Mouse (Mus musculus): Measurements from ENCODE around the gene H2afy2.

Gene H2afy2

GRCm38 (mm10) chr10:61723271-61723670 lies 60.7 kb downstream of the H2afy2 start:
- DNase-seq (ENCODE audit: low read depth, low spot score) = no peak

DNA sequence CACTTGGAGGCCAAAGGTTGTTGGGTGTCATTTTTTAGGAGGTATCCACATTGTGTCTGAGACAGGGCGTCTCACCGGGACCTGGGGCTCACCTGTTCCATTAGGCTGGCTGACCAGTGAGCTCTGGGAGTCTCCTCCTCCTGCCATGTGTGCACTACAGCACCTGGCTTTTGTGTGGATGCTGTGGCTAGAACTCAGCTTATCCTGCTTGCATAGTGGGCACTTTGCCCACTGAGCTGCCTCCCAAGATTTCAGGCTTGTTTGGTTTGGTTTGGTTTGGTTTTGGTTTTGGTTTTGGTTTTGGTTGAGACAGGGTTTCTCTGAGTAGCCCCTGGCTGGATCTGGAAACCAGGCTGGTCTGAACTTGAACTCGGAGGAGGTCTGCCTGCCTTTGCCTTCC lies 61.7 kb downstream of the H2afy2 start:
- no peak for DNase-seq (ENCODE audit: low read depth, low spot score)

DNA sequence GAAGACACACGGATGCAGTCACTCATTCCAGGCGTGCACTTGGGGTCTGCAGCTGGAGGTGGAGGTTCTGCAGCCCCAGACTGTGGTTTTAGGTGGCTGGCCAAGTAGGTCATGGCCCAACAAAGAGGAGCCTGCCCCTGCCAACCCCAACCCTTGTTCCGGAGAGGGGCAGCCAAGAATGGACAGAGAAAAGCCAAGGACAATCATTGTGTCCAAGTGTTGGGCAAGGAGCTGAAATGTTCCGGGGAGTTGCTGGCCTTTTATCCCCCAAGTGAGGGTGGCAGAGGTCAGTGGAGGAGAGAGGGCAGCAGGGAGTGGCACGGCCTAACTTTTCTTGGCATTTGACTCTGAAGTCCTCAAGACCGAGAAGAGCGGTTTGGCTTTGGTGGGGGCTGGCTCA lies 63.6 kb downstream of the H2afy2 start:
- DNase-seq (ENCODE audit: low read depth, low spot score) = no peak

GRCm38 (mm10) chr10:61717406-61718296 lies 66.3 kb downstream of the H2afy2 start:
- DNase-seq (ENCODE audit: low read depth, low spot score) = no peak

GRCm38 (mm10) chr10:61715996-61716864 lies 67.7 kb downstream of the H2afy2 start:
- no peak for DNase-seq (ENCODE audit: low read depth, low spot score)

- no peak for DNase-seq (ENCODE audit: low read depth, low spot score)
These were observed 68.5 kb downstream of the H2afy2 start for GRCm38 (mm10) chr10:61715462-61715837.

GRCm38 (mm10) chr10:61714771-61715461 lies 69.0 kb downstream of the H2afy2 start, which contains the start of gene Aifm2:
Gene Aifm2, plus strand, starts transcription at chr10:61715263.
- peak; percentile 86 for DNase-seq (ENCODE audit: low read depth, low spot score)

DNA sequence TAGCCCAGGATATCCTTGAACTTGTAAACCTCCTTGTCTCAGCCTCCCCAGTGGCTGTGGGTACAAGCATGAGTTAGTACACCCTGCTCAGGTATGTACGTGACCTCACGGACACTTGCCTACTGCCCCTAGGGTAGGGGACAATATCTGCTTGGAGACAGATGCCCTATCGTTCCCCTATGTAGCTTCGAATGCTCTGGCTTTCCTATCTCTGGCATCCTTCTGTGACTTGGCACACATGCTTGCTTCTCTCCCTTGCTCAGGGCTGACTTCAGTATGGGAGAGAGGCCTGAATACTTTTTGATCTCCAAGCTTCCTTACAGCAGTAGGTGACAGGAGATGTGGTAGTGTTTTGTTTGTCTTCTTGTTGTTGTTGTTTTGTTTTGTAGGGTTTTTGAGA lies 69.8 kb downstream of the H2afy2 start:
- DNase-seq (ENCODE audit: low read depth, low spot score) = no peak

GRCm38 (mm10) chr10:61713601-61714000 lies 70.3 kb downstream of the H2afy2 start:
- no peak for DNase-seq (ENCODE audit: low read depth, low spot score)

DNA sequence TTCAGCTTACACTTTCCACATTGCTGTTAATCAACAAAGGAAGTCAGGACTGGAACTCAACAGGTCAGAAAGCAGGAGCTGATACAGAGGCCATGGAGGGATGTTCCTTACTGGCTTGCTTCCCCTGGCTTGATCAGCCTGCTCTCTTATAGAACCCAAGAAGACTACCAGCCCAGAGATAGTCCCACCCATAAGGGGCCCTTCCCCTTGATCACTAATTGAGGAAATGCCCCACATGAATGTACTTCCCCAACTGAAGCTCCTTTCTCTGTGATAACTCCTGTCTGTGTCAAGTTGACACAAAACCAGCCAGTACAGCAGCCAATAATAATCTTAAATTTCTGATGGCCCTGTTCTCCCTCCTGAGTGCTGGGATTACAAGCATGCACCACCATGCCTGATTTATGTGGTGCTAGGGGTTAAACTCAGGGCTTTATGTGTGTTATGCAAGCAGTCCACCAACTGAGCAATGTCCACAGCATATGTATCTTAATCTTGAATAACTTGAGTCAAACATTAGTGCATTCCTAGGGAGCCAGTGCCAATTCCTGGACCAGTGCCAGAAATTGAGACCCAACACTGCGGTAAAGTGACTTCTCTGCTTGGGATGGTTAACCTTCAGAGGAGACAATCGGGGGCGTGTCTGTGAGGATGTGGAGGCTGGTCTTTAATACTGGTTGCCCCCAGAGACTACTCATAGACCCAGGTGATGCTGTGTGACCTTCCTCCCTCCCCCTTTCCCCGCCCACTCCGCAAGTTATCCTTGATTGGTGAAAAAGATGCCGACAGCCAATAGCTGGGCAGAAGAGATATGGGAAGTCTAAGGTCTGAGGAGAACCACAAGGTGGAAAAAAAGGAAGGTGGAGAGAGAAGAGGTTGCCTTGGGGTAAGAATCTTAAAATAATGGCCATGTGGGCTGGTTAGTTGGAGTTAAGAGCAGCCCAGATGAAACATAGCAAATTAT lies 77.3 kb downstream of the H2afy2 start:
- peak; percentile 63 for DNase-seq (ENCODE audit: low read depth, low spot score)

GRCm38 (mm10) chr10:61704663-61705062 lies 79.3 kb downstream of the H2afy2 start:
- DNase-seq (ENCODE audit: low read depth, low spot score) = no peak

DNA sequence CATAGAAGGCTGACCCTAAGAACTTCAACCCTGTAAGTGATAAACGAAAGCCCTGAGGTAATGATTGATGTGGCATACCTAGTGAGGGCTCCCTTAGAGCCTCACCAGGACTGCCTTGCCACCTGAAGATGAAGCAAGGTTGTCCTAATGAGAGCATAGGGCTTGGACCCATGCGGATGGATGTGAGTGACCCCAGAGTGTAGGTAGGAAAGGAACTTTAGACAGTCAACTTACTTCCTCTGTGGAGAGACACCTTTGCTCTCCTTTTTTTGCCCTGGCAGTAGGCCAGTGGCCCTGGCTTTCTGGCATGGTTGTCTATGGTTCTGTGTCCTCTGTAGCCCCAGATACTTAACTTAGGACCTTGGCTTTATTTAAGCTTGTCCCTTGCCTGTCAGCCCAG lies 86.9 kb downstream of the H2afy2 start:
- DNase-seq (ENCODE audit: low read depth, low spot score) = no peak

DNA sequence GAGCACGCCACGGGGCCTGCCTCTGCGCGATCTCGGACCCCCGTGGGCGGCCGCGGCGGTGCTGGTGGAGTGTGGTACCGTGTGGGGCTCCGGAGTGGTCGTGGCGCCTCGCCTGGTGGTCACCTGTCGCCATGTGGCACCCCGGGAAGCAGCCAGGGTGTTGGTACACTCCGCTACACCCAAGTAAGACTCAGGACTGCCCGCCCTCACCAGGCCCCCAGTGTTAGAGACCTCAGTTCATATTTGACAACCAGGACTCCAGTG lies 87.5 kb downstream of the H2afy2 start:
- no peak for DNase-seq (ENCODE audit: low read depth, low spot score)

- peak; percentile 51 for DNase-seq (ENCODE audit: low read depth, low spot score)
These were observed 88.0 kb downstream of the H2afy2 start for GRCm38 (mm10) chr10:61695703-61696559.

DNA sequence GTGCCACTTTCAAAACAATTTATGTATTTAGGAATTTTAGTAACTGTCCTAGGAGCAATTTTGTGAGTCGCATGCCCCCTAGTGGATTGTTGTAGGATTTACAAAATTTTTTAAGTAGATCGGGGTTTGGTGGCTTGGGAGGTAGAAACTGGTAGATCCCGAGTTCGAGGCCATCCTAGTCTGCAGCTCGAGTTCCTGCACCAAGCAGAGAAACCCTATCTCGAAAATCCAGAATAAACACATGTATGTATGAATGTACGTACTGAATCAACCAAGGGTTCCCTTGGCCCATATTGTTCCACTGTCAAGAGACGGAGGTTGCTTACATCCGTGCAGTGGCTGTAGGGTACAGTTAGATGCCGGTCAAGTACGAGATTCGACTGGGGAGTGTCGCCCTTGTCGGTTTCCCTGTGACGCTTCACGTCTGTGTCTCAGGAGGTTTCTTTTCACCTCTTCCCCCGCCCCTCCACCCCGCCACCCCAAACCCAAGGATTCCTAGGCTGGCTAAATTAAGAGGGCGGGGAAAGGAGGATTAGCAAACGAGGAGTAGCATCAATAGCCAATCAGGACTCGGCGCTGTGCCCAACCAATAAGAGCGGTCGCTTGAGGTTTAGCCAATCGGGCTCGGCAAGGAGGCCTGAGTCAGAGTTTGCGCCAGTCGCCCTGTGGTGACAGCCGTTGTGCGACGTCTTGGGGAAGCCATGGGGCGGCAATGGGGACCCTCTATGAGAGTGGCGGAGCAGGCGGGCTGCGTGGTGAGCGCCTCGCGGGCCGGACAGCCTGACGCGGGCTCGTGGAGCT lies 88.9 kb downstream of the H2afy2 start, which contains the start of gene Tysnd1:
Gene Tysnd1, plus strand, starts transcription at position 645 of the 801 bp plus-strand sequence.
- peak; percentile 100 for DNase-seq (ENCODE audit: low read depth, low spot score)

- no peak for DNase-seq (ENCODE audit: low read depth, low spot score)
These were observed 90.4 kb downstream of the H2afy2 start for GRCm38 (mm10) chr10:61693563-61693962.

GRCm38 (mm10) chr10:61689405-61689804 lies 94.5 kb downstream of the H2afy2 start:
- no peak for DNase-seq (ENCODE audit: low read depth, low spot score)

Data from R1 (cell line).